Mouse (Mus musculus) embryonic facial prominence, embryonic 14.5 days (tissue): ENCODE results near the gene Naa11. TPM values are rescaled to one million over a fixed set of nuclear protein-coding genes. Genes with fewer than 3 reads are reported as not detected.

Experiments
- ATAC-seq: fragments of 200-750 bp; cut with Nextera tagmentation; 2 replicates; pipeline ENCODE4 v1.8.0; 2017; ENCODE audit warnings: low read depth, moderate number of reproducible peaks, moderate TSS enrichment
- DNase-seq: peaks from one replicate; pipeline ENCODE4 v3.0.0-alpha.2; 2015; ENCODE audit warnings: low spot score
- H3K27ac ChIP-seq: fragments of 300-500 bp; sonication (generic); replicated peaks from 2 replicates; pipeline ENCODE4 v1.5.1; 2014; ENCODE audit warnings: low read depth, mild to moderate bottlenecking, low read length, moderate library complexity
- H3K27me3 ChIP-seq: fragments of 300-500 bp; sonication (generic); replicated peaks from 2 replicates; pipeline ENCODE4 v1.6.1; 2014; ENCODE audit warnings: low read length; ENCODE audit not compliant: control insufficient read depth, insufficient read depth
- H3K36me3 ChIP-seq: fragments of 300-500 bp; sonication (generic); 2 replicates; pipeline ENCODE4 v1.6.1; 2014; ENCODE audit warnings: low read length, mixed read lengths; ENCODE audit not compliant: control insufficient read depth, insufficient read depth
- H3K4me1 ChIP-seq: fragments of 300-500 bp; sonication (generic); 2 replicates; pipeline ENCODE4 v1.6.1; 2014; ENCODE audit warnings: antibody characterized with exemption, low read length; ENCODE audit not compliant: control insufficient read depth, insufficient read depth
- H3K4me2 ChIP-seq: fragments of 300-500 bp; sonication (generic); 2 replicates; pipeline ENCODE4 v1.6.1; 2014; ENCODE audit warnings: low read depth, mild to moderate bottlenecking, low read length, moderate library complexity, mixed read lengths
- H3K4me3 ChIP-seq: fragments of 300-500 bp; sonication (generic); 2 replicates; pipeline ENCODE4 v1.5.1; 2014; ENCODE audit warnings: low read depth, mild to moderate bottlenecking, low read length
- H3K9ac ChIP-seq: fragments of 300-500 bp; sonication (generic); 2 replicates; pipeline ENCODE4 v1.6.1; 2014; ENCODE audit warnings: low read depth, mild to moderate bottlenecking, low read length, moderate library complexity, mixed read lengths
- H3K9me3 ChIP-seq: fragments of 300-500 bp; sonication (generic); 2 replicates; pipeline ENCODE4 v1.6.1; 2016; ENCODE audit warnings: low read length; ENCODE audit not compliant: control insufficient read depth
- WGBS: fragments of 180-500 bp; shearing (Covaris S2); extraction: QIAGEN DNeasy Blood & Tissue Kit; methylation state at CpG from one replicate; pipeline ENCODE4 v1.1.7; 2014; 5-methylcytosine and 5-hydroxymethylcytosine counted together
- polyA plus RNA-seq: library from polyadenylated mRNA; unstranded; fragments of >200 nt; fragmentation: Nextera tagmentation; extraction: Ambion mirVana; gene quantifications from 2 replicates; pipeline ENCODE4 v1.2.1, GENCODE M21; 2014

Naa11 gene
- polyA plus RNA-seq, 1 experiment from 2014 or later: not detected

- ATAC-seq (no peak), DNase-seq (no peak)
- no peaks in the 10 kb centered on the region for H3K9me3 ChIP-seq
- no peak overlapping the region for H3K4me2 ChIP-seq
- no peak overlapping the region for H3K4me3 ChIP-seq
- H3K27me3 ChIP-seq: no peaks in the 10 kb centered on the region
- no peak overlapping the region for H3K9ac ChIP-seq
- H3K36me3 ChIP-seq: no peaks in the 10 kb centered on the region
- H3K27ac ChIP-seq: no peak overlapping the region
- no peaks in the 10 kb centered on the region for H3K4me1 ChIP-seq
These were observed 8.9 kb upstream of the Naa11 start for GRCm38 (mm10) chr5:97401042-97401441.

GRCm38 (mm10) chr5:97397585-97397984 lies 5.4 kb upstream of the Naa11 start:
- ATAC-seq (no peak), DNase-seq (no peak)
- Histone ChIP-seq H3K27me3 (no peaks in the 10 kb centered on the region), H3K27ac (no peak overlapping the region), H3K9ac (no peak overlapping the region), H3K9me3 (no peaks in the 10 kb centered on the region), H3K4me2 (no peak overlapping the region), H3K36me3 (no peaks in the 10 kb centered on the region), H3K4me1 (no peaks in the 10 kb centered on the region), H3K4me3 (no peak overlapping the region)
- 83% methylated on average over 4 of the region's 4 CpGs for WGBS

GRCm38 (mm10) chr5:97387622-97388021 lies 4.6 kb downstream of the Naa11 start:
- no peak overlapping the region for H3K4me2 ChIP-seq
- ATAC-seq: no peak
- no peaks in the 10 kb centered on the region for H3K4me1 ChIP-seq
- no peak for DNase-seq
- H3K36me3 ChIP-seq: no peaks in the 10 kb centered on the region
- H3K9me3 ChIP-seq: no peaks in the 10 kb centered on the region
- no peak overlapping the region for H3K27ac ChIP-seq
- H3K27me3 ChIP-seq: no peaks in the 10 kb centered on the region
- 81% methylated on average over 6 of the region's 6 CpGs for WGBS
- H3K9ac ChIP-seq: no peak overlapping the region
- no peak overlapping the region for H3K4me3 ChIP-seq

GRCm38 (mm10) chr5:97384399-97384798 lies 7.8 kb downstream of the Naa11 start:
- no peaks in the 10 kb centered on the region for H3K36me3 ChIP-seq
- H3K4me2 ChIP-seq: no peak overlapping the region
- H3K27ac ChIP-seq: no peak overlapping the region
- DNase-seq (no peak), ATAC-seq (no peak)
- no peaks in the 10 kb centered on the region for H3K4me1 ChIP-seq
- H3K9me3 ChIP-seq: no peaks in the 10 kb centered on the region
- no peak overlapping the region for H3K4me3 ChIP-seq
- H3K27me3 ChIP-seq: no peaks in the 10 kb centered on the region
- no peak overlapping the region for H3K9ac ChIP-seq
- WGBS: 81% methylated on average over 4 of the region's 4 CpGs

GRCm38 (mm10) chr5:97382548-97383222 lies 9.5 kb downstream of the Naa11 start:
- Histone ChIP-seq H3K4me1 (no peaks in the 10 kb centered on the region), H3K4me2 (no peak overlapping the region), H3K27ac (no peak overlapping the region), H3K9me3 (no peaks in the 10 kb centered on the region), H3K36me3 (no peaks in the 10 kb centered on the region), H3K27me3 (no peaks in the 10 kb centered on the region), H3K9ac (no peak overlapping the region), H3K4me3 (no peak overlapping the region)
- no peak for DNase-seq
- ATAC-seq: no peak
- 63% methylated on average over 14 of the region's 14 CpGs for WGBS

GRCm38 (mm10) chr5:97379976-97380375 lies 12.2 kb downstream of the Naa11 start:
- no peak overlapping the region for H3K27ac ChIP-seq

GRCm38 (mm10) chr5:97364781-97365180 lies 27.4 kb downstream of the Naa11 start:
- Histone ChIP-seq H3K9ac (no peak overlapping the region), H3K36me3 (no peaks in the 10 kb centered on the region), H3K4me2 (no peak overlapping the region), H3K27ac (no peak overlapping the region), H3K27me3 (no peaks in the 10 kb centered on the region), H3K4me1 (no peaks in the 10 kb centered on the region), H3K9me3 (no peaks in the 10 kb centered on the region), H3K4me3 (no peak overlapping the region)
- DNase-seq (no peak), ATAC-seq (no peak)
- 71% methylated on average over 8 of the region's 8 CpGs for WGBS

More at GRCm38 (mm10) chr5:97379976-97380375, 12.2 kb downstream of the Naa11 start:
- ATAC-seq: no peak
- H3K36me3 ChIP-seq: no peaks in the 10 kb centered on the region
- no peaks in the 10 kb centered on the region for H3K4me1 ChIP-seq
- no peaks in the 10 kb centered on the region for H3K9me3 ChIP-seq
- no peaks in the 10 kb centered on the region for H3K27me3 ChIP-seq
- H3K9ac ChIP-seq: no peak overlapping the region
- DNase-seq: no peak
- H3K4me3 ChIP-seq: no peak overlapping the region
- no peak overlapping the region for H3K4me2 ChIP-seq
- WGBS: 30% methylated on average over 3 of the region's 3 CpGs

GRCm38 (mm10) chr5:97364252-97364651 lies 27.9 kb downstream of the Naa11 start:
- Histone ChIP-seq H3K27me3 (no peaks in the 10 kb centered on the region), H3K4me2 (no peak overlapping the region), H3K27ac (no peak overlapping the region), H3K4me3 (no peak overlapping the region), H3K36me3 (no peaks in the 10 kb centered on the region), H3K9me3 (no peaks in the 10 kb centered on the region), H3K4me1 (no peaks in the 10 kb centered on the region), H3K9ac (no peak overlapping the region)
- DNase-seq: no peak
- 66% methylated on average over 8 of the region's 8 CpGs for WGBS
- no peak for ATAC-seq

- Histone ChIP-seq H3K4me1 (no peaks in the 10 kb centered on the region), H3K27ac (no peak overlapping the region), H3K4me2 (no peak overlapping the region), H3K4me3 (no peak overlapping the region), H3K9me3 (no peaks in the 10 kb centered on the region), H3K9ac (no peak overlapping the region), H3K27me3 (no peaks in the 10 kb centered on the region), H3K36me3 (no peaks in the 10 kb centered on the region)
- 55% methylated on average over 2 of the region's 2 CpGs for WGBS
- DNase-seq (no peak), ATAC-seq (no peak)
These were observed 29.6 kb downstream of the Naa11 start for GRCm38 (mm10) chr5:97362539-97362938.
